Mouse (Mus musculus) kidney, embryonic 14.5 days (tissue): ENCODE data around the gene Rsad2. TPM values are rescaled to one million over a fixed set of nuclear protein-coding genes. Genes with fewer than 3 reads are reported as not detected.

ENCODE experiments used
- ATAC-seq: fragments of 200-750 bp; cut with Nextera tagmentation; 2 replicates; pipeline ENCODE4 v1.8.0; 2017; ENCODE audit warnings: moderate number of reproducible peaks, mild to moderate bottlenecking, moderate TSS enrichment, moderate library complexity; ENCODE audit not compliant: low FRiP score, low TSS enrichment
- H3K27ac ChIP-seq: fragments of 300-500 bp; sonication (generic); 2 replicates; pipeline ENCODE4 v1.5.1; 2014; ENCODE audit warnings: low read depth, mild to moderate bottlenecking, low read length, moderate library complexity, mixed read lengths
- H3K27me3 ChIP-seq: fragments of 300-500 bp; sonication (generic); 2 replicates; pipeline ENCODE4 v1.6.1; 2014; ENCODE audit warnings: mild to moderate bottlenecking, low read length; ENCODE audit not compliant: control insufficient read depth, insufficient read depth
- H3K36me3 ChIP-seq: fragments of 300-500 bp; sonication (generic); 2 replicates; pipeline ENCODE4 v1.6.1; 2014; ENCODE audit warnings: low read length, mixed read lengths; ENCODE audit not compliant: control insufficient read depth, insufficient read depth
- H3K4me1 ChIP-seq: fragments of 300-500 bp; sonication (generic); 2 replicates; pipeline ENCODE4 v1.6.1; 2014; ENCODE audit warnings: low read length, mixed read lengths; ENCODE audit not compliant: control insufficient read depth, insufficient read depth
- H3K4me2 ChIP-seq: fragments of 300-500 bp; sonication (generic); replicated peaks from 2 replicates; pipeline ENCODE4 v1.6.1; 2014; ENCODE audit warnings: low read depth, mild to moderate bottlenecking, low read length
- H3K4me3 ChIP-seq: fragments of 300-500 bp; sonication (generic); 2 replicates; pipeline ENCODE4 v1.5.1; 2014; ENCODE audit warnings: mild to moderate bottlenecking, low read length
- H3K9ac ChIP-seq: fragments of 300-500 bp; sonication (generic); 2 replicates; pipeline ENCODE4 v1.6.1; 2014; ENCODE audit warnings: low read depth, mild to moderate bottlenecking, low read length, moderate library complexity
- H3K9me3 ChIP-seq: fragments of 300-500 bp; sonication (generic); 2 replicates; pipeline ENCODE4 v1.6.1; 2016; ENCODE audit warnings: low read length; ENCODE audit not compliant: control insufficient read depth
- WGBS: fragments of 180-500 bp; shearing (Covaris S2); extraction: QIAGEN DNeasy Blood & Tissue Kit; methylation state at CpG from one replicate; pipeline ENCODE4 v1.1.7; 2014; 5-methylcytosine and 5-hydroxymethylcytosine counted together
- polyA plus RNA-seq: library from polyadenylated mRNA; unstranded; fragments of >200 nt; fragmentation: Nextera tagmentation; extraction: Ambion mirVana; gene quantifications from 2 replicates; pipeline ENCODE4 v1.2.1, GENCODE M21; 2014

Rsad2 gene
- polyA plus RNA-seq, 1 experiment from 2014 or later = 16.6 TPM

- Histone ChIP-seq H3K27ac (no peak overlapping the region), H3K4me1 (peaks cover 10% of the 10 kb centered on the region; the same call in 1 of the 2 replicates), H3K9ac (no peak overlapping the region), H3K4me2 (no peak overlapping the region), H3K4me3 (no peak overlapping the region), H3K9me3 (no peaks in the 10 kb centered on the region), H3K27me3 (no peaks in the 10 kb centered on the region), H3K36me3 (no peaks in the 10 kb centered on the region)
- no peak for ATAC-seq
- WGBS = 57% methylated on average over 4 of the region's 4 CpGs
Measured at GRCm38 (mm10) chr12:26452951-26453350, 3.3 kb downstream of the Rsad2 start.

DNA sequence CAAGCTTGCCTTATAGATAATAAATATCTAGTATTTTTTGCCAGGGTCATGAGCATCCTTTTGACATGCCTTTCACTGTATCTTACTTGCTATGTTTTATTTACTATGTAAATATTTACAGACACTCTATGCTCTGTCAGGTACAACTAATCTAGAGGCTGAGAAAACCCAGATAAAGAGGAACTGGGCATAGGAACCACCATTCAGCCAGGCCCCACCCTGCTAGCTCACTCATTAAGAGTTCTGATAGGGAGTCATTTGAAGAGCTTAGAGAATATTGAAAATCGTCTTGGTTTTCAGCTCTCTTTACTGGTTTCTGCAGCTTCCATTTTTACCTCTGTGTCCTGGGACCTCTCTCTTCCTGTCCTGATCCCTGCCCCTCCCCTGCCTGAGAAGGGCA lies 5.1 kb downstream of the Rsad2 start:
- Histone ChIP-seq H3K27me3 (no peaks in the 10 kb centered on the region), H3K9ac (no peak overlapping the region)
- WGBS = 58% methylated on average over 1 of the region's 1 CpGs

GRCm38 (mm10) chr12:26449483-26449882 lies 6.8 kb downstream of the Rsad2 start:
- H3K36me3 ChIP-seq = no peaks in the 10 kb centered on the region
- 95% methylated on average over 2 of the region's 2 CpGs for WGBS
- no peaks in the 10 kb centered on the region for H3K9me3 ChIP-seq
- H3K9ac ChIP-seq = no peak overlapping the region
- no peaks in the 10 kb centered on the region for H3K4me1 ChIP-seq
- H3K4me2 ChIP-seq = no peak overlapping the region
- no peak overlapping the region for H3K4me3 ChIP-seq
- no peak overlapping the region for H3K27ac ChIP-seq
- H3K27me3 ChIP-seq = no peaks in the 10 kb centered on the region
- no peak for ATAC-seq

More for the DNA sequence above, 5.1 kb downstream of the Rsad2 start:
- Histone ChIP-seq H3K4me2 (no peak overlapping the region), H3K36me3 (no peaks in the 10 kb centered on the region), H3K27ac (no peak overlapping the region), H3K4me3 (no peak overlapping the region), H3K9me3 (no peaks in the 10 kb centered on the region), H3K4me1 (peaks cover 6% of the 10 kb centered on the region; the same call in 1 of the 2 replicates)
- no peak for ATAC-seq

- Histone ChIP-seq H3K27ac (no peak overlapping the region), H3K36me3 (no peaks in the 10 kb centered on the region), H3K4me1 (no peaks in the 10 kb centered on the region), H3K9ac (no peak overlapping the region), H3K27me3 (no peaks in the 10 kb centered on the region), H3K4me2 (no peak overlapping the region), H3K4me3 (no peak overlapping the region), H3K9me3 (no peaks in the 10 kb centered on the region)
- ATAC-seq = no peak
- WGBS = 58% methylated on average over 4 of the region's 4 CpGs
Measured at GRCm38 (mm10) chr12:26446377-26447045, 9.7 kb downstream of the Rsad2 start.

GRCm38 (mm10) chr12:26444511-26444910 lies 11.7 kb downstream of the Rsad2 start:
- H3K4me3 ChIP-seq = no peak overlapping the region
- no peaks in the 10 kb centered on the region for H3K4me1 ChIP-seq
- H3K27ac ChIP-seq = no peak overlapping the region
- H3K9ac ChIP-seq = no peak overlapping the region
- H3K36me3 ChIP-seq = no peaks in the 10 kb centered on the region
- 61% methylated on average over 2 of the region's 2 CpGs for WGBS
- no peak for ATAC-seq
- H3K4me2 ChIP-seq = no peak overlapping the region
- H3K9me3 ChIP-seq = no peaks in the 10 kb centered on the region
- H3K27me3 ChIP-seq = no peaks in the 10 kb centered on the region

DNA sequence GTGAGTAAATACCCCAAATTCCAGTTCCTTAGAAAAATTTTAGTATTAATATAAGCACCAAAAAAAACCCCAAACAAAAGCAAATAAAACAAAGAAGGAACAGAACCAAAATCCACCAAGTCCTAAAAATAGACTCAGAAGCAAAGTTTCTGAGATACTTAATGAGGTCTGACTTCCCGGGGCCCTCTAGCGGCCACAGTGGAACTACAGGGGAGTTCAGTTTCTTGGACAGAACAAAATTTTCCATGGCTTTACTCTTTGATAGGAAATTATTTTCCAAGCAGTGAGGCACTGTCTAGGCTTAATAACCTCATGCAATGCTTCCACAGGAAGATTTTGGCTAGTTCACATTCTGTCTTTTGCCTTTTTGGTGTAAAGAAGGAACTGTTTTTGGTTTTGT lies 12.2 kb downstream of the Rsad2 start:
- no peaks in the 10 kb centered on the region for H3K27me3 ChIP-seq
- no peak overlapping the region for H3K9ac ChIP-seq
- 0% methylated on average over 2 of the region's 2 CpGs for WGBS
- ATAC-seq = no peak
- no peaks in the 10 kb centered on the region for H3K4me1 ChIP-seq
- H3K27ac ChIP-seq = no peak overlapping the region
- no peak overlapping the region for H3K4me2 ChIP-seq
- no peak overlapping the region for H3K4me3 ChIP-seq
- H3K9me3 ChIP-seq = no peaks in the 10 kb centered on the region
- no peaks in the 10 kb centered on the region for H3K36me3 ChIP-seq

DNA sequence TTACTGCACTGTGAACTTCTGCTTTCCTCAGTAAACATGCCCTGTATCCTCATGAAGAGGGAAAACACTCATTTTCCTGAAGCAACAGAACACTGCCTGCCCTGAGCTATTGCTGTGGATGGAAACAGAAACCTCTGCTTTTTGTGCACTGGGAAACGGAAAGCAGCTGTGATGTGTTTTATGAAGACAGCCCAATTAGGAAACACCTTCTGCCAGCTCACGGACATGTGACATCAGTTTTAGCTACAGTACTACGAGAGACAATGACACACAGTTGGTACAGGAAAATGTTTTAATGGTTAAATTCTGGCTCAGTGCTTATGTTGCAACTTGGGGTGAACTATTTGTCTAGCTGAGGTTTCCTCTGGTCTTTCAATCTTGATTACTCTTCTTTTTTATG lies 16.9 kb downstream of the Rsad2 start:
- H3K27ac ChIP-seq = no peak overlapping the region
- ATAC-seq = peak; percentile 7; the same call in 1 of the 2 replicates
- 42% methylated on average over 3 of the region's 3 CpGs for WGBS

DNA sequence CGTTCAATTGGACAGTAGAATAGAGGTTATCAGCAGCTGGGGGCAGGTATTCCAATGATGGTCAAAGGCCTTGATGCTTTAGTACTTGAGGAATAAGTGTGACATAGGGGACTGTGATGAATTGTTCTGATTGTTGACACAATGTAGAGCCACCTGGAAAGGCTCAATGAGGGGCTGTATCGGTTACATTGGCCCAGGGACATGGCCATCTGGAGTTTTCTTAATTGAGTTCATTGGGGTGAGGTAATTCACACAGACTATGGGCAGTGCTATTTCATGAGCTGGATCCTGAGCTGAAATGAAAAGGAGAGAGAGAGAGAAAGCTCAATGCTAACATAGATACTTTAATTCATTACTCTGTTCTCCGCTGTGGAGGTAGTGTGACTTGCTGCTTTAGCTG lies 18.3 kb downstream of the Rsad2 start:
- H3K36me3 ChIP-seq = no peaks in the 10 kb centered on the region
- peak; percentile 84 for ATAC-seq
- H3K4me3 ChIP-seq = no peak overlapping the region
- no peaks in the 10 kb centered on the region for H3K27me3 ChIP-seq
- no peak overlapping the region for H3K9ac ChIP-seq
- H3K4me1 ChIP-seq = no peaks in the 10 kb centered on the region
- H3K4me2 ChIP-seq = no peak overlapping the region
- no peak overlapping the region for H3K27ac ChIP-seq
- no peaks in the 10 kb centered on the region for H3K9me3 ChIP-seq
- WGBS = 40% methylated on average over 3 of the region's 3 CpGs

More for the DNA sequence above, 16.9 kb downstream of the Rsad2 start:
- Histone ChIP-seq H3K4me3 (no peak overlapping the region), H3K4me1 (no peaks in the 10 kb centered on the region), H3K9ac (no peak overlapping the region), H3K4me2 (no peak overlapping the region), H3K36me3 (no peaks in the 10 kb centered on the region), H3K9me3 (no peaks in the 10 kb centered on the region), H3K27me3 (no peaks in the 10 kb centered on the region)

DNA sequence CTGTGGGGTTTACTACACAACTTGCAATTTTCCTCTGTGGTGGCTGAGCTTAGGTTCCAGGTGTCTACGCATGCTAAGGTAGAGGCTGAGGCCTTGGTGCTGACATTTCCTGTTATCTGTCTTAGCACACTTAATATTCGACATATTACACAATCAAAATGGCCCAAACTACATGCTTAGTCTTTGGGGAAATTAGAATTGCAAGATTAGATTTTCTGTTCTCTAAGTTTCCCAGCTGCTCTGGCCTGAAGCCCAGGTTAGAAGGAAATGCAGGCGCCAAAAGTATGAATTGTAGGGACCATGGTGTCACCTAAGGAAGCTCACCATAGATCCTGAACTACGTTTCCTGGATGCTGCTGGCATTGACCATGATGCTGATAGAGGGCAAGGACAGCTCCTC lies 19.9 kb downstream of the Rsad2 start:
- no peak overlapping the region for H3K27ac ChIP-seq
- H3K4me2 ChIP-seq = no peak overlapping the region
- H3K4me1 ChIP-seq = no peaks in the 10 kb centered on the region
- 85% methylated on average over 4 of the region's 4 CpGs for WGBS
- no peak overlapping the region for H3K4me3 ChIP-seq
- H3K36me3 ChIP-seq = no peaks in the 10 kb centered on the region
- no peaks in the 10 kb centered on the region for H3K27me3 ChIP-seq
- ATAC-seq = no peak
- H3K9me3 ChIP-seq = no peaks in the 10 kb centered on the region
- no peak overlapping the region for H3K9ac ChIP-seq
